Mouse (Mus musculus) kidney, postnatal 10 days (tissue): ENCODE data around the gene Rab3il1.

ENCODE experiments used
- DNase-seq: peaks from one replicate; pipeline ENCODE4 v3.0.0; 2021; ENCODE audit warnings: mixed read lengths

The Rab3il1 gene

GRCm38 (mm10) chr19:10042816-10043215, 41.3 kb downstream of the Rab3il1 start:
- no peak for DNase-seq

DNA sequence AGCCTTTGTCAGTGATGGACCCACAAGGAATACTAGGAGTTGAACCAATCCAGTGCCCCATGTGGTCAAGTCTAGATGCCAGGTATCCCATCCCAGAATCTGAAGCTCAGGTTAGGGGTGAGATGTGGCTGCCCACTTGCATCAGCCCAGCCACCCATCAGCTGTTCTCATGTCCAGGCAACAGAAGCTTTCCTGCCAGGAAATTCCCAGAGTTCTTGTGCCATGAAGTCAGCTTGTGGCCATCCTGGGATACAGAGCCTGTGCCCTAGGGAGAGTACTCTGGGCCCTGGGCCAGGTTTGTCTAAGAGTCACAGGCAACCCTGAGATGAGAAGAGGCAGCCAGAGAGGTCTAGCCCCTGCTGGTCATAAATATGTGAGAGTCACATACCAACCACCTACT, 42.2 kb downstream of the Rab3il1 start:
- DNase-seq: peak; percentile 70

GRCm38 (mm10) chr19:10045707-10046106, 44.2 kb downstream of the Rab3il1 start:
- DNase-seq: no peak

GRCm38 (mm10) chr19:10046346-10046745, 44.9 kb downstream of the Rab3il1 start:
- peak; percentile 59 for DNase-seq

DNA sequence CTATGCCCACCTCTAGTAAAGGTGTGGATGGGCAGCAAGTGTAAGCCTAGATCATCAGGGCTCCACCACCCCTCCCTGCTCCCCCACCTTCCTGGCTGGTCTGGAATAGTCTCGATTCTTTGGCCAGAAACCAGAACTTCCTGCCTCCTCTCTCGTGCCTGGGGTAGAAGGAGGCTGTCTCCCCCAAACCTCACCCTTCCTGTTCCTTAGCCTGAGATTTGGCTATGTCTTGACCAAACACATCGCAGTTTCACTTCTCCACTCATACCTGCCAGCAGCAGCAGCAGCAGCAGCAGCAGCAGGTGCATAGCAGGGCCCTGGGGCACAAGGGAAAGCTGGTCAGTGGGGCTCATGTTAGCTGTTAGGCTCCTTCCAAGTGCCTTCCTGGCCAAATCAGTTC, 45.5 kb downstream of the Rab3il1 start:
- no peak for DNase-seq

DNA sequence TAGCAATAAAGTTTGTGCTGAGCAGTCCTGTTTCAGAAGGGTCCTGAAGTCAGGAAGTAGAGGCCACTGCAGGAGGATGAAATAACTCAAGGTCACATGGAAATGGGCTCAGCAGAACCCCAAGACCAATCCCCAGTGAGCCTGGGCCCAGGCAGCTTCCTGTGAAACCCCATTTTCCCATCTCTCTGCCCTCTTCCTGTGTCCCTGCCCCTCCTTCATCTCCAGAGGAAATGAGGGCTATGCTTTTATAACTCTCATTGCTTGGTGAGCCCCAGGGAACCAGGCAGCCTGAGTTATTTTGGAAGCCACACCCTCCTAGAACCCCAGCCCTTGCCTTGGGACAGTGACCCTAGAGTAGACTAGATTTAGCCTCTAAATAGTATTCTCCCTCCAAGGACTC, 48.1 kb downstream of the Rab3il1 start:
- no peak for DNase-seq

GRCm38 (mm10) chr19:10050438-10050837, 49.0 kb downstream of the Rab3il1 start:
- no peak for DNase-seq

DNA sequence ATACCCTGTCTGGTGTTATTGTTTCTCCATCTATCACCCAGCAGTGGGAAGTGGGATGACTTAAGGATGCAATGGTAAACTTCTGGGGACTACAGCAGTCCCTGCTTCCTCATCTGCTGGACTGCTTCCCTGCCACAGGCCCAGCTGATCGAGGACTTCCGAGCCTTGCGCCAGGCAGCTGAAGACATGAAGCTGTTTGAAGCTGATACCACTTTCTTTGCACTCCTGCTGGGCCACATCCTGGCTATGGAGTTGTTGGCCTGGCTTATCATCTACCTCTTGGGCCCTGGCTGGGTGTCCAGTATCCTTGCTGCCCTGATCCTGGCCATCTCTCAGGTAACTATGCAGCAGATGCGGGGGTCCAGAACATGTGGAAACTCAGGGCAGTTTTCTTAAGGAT, 51.2 kb downstream of the Rab3il1 start:
- no peak for DNase-seq

DNA sequence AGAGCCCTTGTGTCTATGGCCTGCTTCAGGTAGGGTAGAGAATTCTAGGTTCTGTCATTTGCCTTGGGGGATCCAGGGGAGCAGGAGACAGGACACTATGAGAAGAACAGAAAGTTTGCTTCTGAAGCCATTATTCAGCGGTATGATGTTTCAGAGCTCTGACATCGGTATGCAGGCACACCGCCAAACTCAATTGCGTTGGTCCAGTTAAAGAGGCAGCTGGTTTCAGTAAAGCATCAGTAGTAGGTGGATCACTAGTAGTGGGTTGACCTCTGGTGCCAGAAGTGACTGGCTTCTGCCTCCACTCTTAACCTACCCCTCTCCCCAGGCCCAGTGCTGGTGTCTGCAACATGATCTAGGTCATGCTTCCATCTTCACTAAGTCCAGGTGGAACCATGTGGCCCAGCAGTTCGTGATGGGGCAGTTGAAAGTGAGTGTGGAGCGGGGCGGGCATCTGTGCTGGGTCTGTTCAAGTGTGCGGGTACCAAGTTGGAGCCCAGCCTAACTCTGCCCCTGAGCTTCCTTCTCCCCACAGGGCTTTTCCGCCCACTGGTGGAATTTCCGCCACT, 52.3 kb downstream of the Rab3il1 start:
- DNase-seq: peak; percentile 45

DNA sequence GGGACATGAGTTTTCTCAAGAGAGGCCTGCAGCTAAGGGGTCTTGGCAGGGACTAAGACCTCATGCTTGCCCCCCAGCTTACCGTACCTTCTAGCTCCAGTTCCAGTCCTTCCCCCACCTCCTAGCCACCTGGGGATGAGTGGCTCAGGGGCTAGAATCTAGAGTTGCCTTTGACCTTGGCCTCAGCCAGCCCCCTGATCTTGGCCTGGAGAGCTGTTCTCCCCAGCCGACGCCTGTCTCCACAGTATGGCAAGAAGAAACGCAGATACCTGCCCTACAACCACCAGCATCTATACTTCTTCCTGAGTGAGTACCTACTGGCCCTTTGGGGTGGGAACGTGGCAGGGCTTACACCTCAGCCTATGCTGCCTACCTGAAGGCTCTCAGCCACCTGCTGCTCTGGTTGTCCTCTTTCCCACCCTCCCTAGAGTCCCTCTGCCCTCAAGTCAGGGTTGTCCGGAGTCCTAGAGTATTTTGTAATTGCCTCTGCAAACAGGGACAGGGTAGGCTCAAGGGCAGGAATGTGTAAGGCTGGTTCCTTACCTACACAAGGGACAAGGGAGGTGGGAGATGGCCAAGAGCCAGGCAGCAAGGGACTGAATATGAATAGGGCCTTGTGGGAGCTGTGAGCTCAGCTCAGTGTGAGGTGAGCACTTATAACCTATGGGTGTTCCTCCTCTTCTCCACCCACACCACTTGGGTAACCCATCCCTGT, 53.0 kb downstream of the Rab3il1 start:
- no peak for DNase-seq

GRCm38 (mm10) chr19:10055261-10055660, 53.8 kb downstream of the Rab3il1 start:
- DNase-seq: no peak

DNA sequence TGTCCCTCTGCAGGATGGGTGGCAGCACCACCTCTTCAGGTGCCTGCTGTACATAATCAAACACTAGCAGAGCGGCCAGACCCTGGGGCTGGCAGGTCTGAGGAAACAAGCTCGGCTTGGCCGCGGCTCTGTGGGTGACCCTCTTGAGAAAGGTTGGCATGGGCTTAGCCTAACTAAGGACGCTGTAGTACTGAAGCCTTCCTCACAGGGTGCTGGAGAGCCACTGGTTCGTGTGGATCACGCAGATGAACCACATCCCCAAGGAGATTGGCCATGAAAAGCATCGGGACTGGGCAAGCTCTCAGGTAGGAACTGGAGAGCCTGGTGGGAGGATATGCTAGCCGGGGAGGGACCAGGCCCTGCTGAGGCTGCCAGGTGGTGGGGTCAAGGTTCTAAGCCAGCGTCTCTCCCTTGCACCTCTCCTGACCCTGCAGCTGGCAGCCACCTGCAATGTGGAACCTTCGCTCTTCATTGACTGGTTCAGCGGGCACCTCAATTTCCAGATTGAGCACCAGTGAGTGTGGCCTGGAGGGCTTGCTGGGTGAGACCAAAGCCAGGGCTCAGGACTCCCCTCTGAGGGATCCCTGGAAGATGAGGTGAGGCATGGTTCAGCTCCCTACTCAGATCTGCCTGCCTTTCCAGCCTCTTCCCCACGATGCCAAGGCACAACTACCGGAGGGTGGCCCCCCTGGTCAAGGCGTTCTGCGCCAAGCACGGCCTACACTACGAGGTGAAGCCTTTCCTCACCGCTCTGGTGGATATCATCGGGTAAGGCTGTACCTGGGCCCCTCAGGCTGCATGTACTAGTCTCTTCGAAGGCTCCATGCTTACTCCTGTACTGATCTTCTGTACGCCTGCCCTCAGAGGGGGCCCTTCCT, 54.6 kb downstream of the Rab3il1 start:
- DNase-seq: peak; percentile 50

DNA sequence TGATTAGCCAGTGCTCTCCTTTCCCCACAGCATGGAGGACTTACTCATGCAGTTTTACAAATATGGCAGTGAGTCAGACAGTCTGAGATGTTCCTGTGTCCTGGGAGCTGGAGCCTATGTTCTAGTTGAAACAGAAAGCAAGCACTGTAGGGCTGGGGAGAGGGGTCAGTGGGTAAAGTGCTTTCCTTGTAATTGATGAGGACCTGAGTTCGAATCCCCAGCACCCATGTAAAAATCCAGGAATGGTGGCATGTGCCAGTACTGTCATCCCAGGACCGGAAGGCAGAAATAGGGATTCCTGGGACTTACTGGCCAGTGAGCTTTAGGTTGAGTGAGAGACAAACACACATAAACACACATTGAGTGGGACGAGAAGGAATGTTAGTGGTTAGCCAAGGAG, 55.2 kb downstream of the Rab3il1 start:
- DNase-seq: no peak

DNA sequence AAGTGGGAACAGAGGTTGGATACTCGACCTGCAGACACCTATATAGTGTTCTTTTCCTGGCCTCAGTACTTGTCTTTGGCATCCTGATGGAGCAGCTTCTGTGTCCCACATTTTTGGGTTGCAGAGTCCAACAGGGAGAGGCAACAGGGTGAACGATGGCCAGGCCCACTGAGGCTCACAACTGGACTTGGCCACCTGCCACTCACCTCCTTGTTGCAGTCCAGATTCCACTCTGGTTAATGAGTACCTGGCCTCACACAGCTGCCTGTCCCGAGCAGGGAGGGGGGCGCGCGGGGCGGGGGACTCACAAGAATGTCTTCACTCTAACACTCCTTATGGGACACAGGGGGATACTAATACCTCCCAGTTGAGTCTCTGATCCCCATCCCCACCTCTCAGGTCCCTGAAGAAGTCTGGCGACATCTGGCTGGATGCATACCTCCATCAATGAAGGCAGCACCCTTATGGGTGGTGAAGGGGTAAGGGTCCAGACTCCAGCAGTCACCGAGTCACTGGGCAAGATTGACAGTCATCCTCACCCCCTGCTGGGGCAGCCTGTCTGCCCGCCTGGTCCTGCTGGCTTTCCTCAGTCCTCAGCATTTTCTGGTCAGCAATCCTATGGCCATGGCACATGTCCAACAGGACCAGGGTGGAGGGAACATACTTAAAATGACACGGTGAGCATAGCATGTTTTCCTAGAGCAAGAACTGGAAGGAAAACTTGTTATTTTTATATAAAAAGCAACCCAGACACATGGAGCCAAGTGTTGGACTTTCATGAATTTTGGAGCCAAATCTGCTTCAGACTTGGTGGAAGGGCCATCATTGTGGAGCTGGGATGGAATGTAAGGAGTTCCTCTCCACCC, 56.2 kb downstream of the Rab3il1 start:
- DNase-seq: peak; percentile 91

- DNase-seq: no peak
These were observed 56.9 kb downstream of the Rab3il1 start for GRCm38 (mm10) chr19:10058352-10058825.

- no peak for DNase-seq
These were observed 57.5 kb downstream of the Rab3il1 start for GRCm38 (mm10) chr19:10058876-10059427.

DNA sequence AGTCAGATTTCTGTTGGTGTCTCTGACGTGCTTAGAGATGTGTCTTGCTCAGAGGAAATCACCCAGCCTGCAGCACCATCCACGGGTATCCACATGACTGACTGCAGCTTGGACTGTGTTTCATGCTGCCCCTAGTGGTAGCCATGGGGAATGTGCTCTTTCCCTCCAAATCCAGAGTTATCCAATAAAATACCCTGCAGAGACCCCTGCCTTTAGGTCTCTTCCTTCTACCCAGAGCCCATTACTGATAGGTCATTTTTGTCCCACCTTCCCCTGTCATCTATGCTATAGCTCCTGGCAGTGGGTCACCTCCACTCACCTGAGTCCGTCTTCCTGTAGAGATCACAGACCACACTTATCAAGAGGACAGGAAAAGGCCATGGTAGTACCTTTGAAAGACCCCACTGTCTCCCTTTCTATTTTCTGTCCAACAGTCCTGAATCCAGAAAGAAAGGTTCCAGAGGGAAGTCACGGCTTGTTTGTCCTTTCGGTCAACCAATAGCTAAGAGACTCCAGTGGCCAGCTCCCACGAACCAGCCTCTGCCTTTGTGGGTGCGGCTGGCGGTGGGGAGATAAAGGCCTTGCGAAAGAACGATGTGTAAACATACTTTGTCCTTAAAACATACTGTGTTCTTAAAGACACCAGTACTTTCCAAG, 58.6 kb downstream of the Rab3il1 start:
- DNase-seq: peak; percentile 62

GRCm38 (mm10) chr19:10060783-10061590, 59.5 kb downstream of the Rab3il1 start:
- no peak for DNase-seq

DNA sequence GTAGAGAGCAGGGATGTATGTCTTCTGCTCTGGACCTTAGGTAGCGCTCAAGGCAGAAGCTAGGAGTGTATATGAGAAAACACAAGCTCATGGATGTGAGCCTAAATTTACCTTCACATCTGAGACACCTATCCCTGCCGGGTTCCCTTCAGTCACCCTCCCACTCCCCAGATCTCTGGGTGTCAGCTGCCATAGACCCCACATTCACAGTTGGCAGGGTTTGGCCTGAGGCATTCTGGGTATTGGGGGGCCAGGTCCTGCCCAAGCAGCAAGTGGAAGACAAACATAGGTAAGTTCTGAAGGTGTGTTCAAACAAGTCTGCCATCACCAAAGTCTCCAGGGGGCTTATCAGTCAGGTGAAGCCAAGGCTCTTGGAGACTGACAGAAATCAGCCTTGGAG, 60.2 kb downstream of the Rab3il1 start:
- no peak for DNase-seq

DNA sequence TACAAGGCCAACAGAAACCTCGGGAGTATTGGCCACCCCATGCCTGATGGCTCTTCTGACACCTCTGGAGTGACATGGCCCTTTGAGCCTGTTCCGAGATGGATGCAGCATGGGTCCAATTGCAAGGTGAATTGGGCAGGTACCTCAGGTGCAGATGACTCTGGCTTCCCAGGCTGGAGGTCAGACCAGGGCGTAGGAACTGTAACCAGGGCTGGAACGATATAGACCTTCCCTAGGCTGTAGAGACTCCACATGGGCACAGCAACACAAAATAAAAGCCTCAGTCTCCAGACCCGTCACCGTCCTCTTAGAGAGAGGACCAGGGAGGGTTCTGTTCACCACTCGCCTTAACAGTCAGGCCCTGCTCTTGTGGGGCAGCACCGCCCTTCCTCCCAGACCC, 60.8 kb downstream of the Rab3il1 start:
- no peak for DNase-seq

DNA sequence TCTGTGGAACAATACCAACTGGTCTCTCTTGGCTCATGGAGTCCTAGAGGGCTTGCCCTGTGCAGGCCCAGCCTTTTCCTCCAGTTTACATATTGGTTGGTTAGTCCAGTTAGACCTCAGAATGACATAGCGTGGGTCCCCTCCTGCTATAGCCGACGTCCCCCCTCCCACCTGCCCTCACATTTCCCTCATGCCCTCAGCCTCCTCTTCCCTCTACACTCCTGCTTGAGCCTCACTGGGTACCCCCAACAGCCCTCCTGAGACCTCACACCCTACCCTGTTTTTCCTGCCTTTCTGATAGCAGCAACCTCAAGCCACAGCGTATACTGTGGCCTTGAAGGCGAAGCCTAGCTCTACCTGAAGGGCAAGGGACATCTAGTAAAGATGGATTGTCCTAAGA, 61.4 kb downstream of the Rab3il1 start:
- DNase-seq: no peak
